Mouse (Mus musculus) ES-Bruce4 (cell line): Measurements from ENCODE around the gene 9130230L23Rik. TPM values are rescaled to one million over a fixed set of nuclear protein-coding genes. Genes with fewer than 3 reads are reported as not detected.

ENCODE experiments used
- H3K27ac ChIP-seq: 2 replicates; pipeline ENCODE4 v1.5.1; 2012; ENCODE audit warnings: low read length, inconsistent platforms; ENCODE audit not compliant: insufficient read depth
- H3K27me3 ChIP-seq: 2 replicates; pipeline ENCODE4 v1.6.1; 2012; ENCODE audit warnings: mild to moderate bottlenecking, low read length, inconsistent platforms; ENCODE audit not compliant: control insufficient read depth, poor library complexity, insufficient read depth, severe bottlenecking
- H3K36me3 ChIP-seq: 2 replicates; pipeline ENCODE4 v1.6.1; 2012; ENCODE audit warnings: inconsistent platforms, mild to moderate bottlenecking, low read length, moderate library complexity; ENCODE audit not compliant: control insufficient read depth, poor library complexity, insufficient read depth, severe bottlenecking
- H3K4me1 ChIP-seq: one replicate; pipeline ENCODE4 v1.8.1; 2011; ENCODE audit warnings: low read length; ENCODE audit not compliant: control insufficient read depth, insufficient read depth
- H3K4me3 ChIP-seq: 2 replicates; pipeline ENCODE4 v1.5.1; 2011; ENCODE audit warnings: low read depth, mild to moderate bottlenecking, low read length
- H3K9ac ChIP-seq: 2 replicates; pipeline ENCODE4 v1.6.1; 2012; ENCODE audit warnings: low read depth, mild to moderate bottlenecking, inconsistent platforms; ENCODE audit not compliant: poor library complexity, severe bottlenecking
- H3K9me3 ChIP-seq: replicated peaks from 2 replicates; pipeline ENCODE4 v1.6.1; 2012; ENCODE audit warnings: mild to moderate bottlenecking, low read length, inconsistent platforms; ENCODE audit not compliant: control insufficient read depth, poor library complexity, insufficient read depth, severe bottlenecking
- CTCF ChIP-seq: IDR thresholded peaks from one replicate; pipeline ENCODE4 v1.8.1; 2011; ENCODE audit warnings: low read depth, low read length
- EP300 ChIP-seq: IDR thresholded peaks from 2 replicates; pipeline ENCODE4 v1.6.1; 2011; ENCODE audit warnings: low read depth, low read length; ENCODE audit not compliant: insufficient read depth
- POLR2A ChIP-seq: IDR thresholded peaks from one replicate; pipeline ENCODE4 v1.8.1; 2011; ENCODE audit warnings: low read length; ENCODE audit not compliant: insufficient read depth
- polyA plus RNA-seq: library from polyadenylated mRNA; stranded (reverse); fragments of >200 nt; gene quantifications from 2 replicates; pipeline ENCODE4 v1.2.4, GENCODE M21; 2011; ENCODE audit warnings: low read depth; ENCODE audit not compliant: missing spikeins, insufficient read depth, insufficient read length

The 9130230L23Rik gene
- 0.67 and 2.3 TPM in 2 replicates for polyA plus RNA-seq

- Histone ChIP-seq H3K36me3 (no peaks in the 10 kb centered on the region), H3K9ac (0 out of 2 replicates have a peak within 1 kb of the TSS, but pooled peaks have one; percentile 37), H3K27ac (peak within 1 kb of the TSS; percentile 90), H3K27me3 (no peaks in the 10 kb centered on the region), H3K4me1 (peaks cover 2% of the 10 kb centered on the region), H3K9me3 (no peaks in the 10 kb centered on the region), H3K4me3 (peak within 1 kb of the TSS; percentile 21)
- TF ChIP-seq POLR2A (no peak), EP300 (0 out of 2 replicates have a peak, but pooled peaks have one; percentile 50), CTCF (no peak)
Measured at GRCm38 (mm10) chr5:66004134-66004925, at the start of gene 9130230L23Rik. 9130230L23Rik (minus strand) TSS chr5:66004285.

- H3K4me1 ChIP-seq, result no peaks in the 10 kb centered on the region
- H3K4me3 ChIP-seq, result no peak overlapping the region
- no peak overlapping the region for H3K9ac ChIP-seq
- no peak overlapping the region for H3K27ac ChIP-seq
- H3K36me3 ChIP-seq, result 0 out of 2 replicates have a peak, but pooled peaks cover 1% of the 10 kb centered on the region
- no peaks in the 10 kb centered on the region for H3K27me3 ChIP-seq
- H3K9me3 ChIP-seq, result no peaks in the 10 kb centered on the region
- TF ChIP-seq POLR2A (no peak), EP300 (no peak), CTCF (no peak)
Measured at GRCm38 (mm10) chr5:66052777-66053548, 48.9 kb upstream of the 9130230L23Rik start.

GRCm38 (mm10) chr5:66050841-66051240 is 46.8 kb upstream of the 9130230L23Rik start:
- H3K27ac ChIP-seq, result no peak overlapping the region
- H3K36me3 ChIP-seq, result 0 out of 2 replicates have a peak, but pooled peaks cover 4% of the 10 kb centered on the region
- no peaks in the 10 kb centered on the region for H3K9me3 ChIP-seq
- H3K9ac ChIP-seq, result no peak overlapping the region
- H3K4me3 ChIP-seq, result no peak overlapping the region
- no peak for TF ChIP-seq EP300
- no peaks in the 10 kb centered on the region for H3K4me1 ChIP-seq
- no peaks in the 10 kb centered on the region for H3K27me3 ChIP-seq

- Histone ChIP-seq H3K27ac (no peak overlapping the region), H3K4me3 (no peak overlapping the region), H3K4me1 (peaks cover 4% of the 10 kb centered on the region), H3K9ac (no peak overlapping the region), H3K27me3 (no peaks in the 10 kb centered on the region), H3K9me3 (no peaks in the 10 kb centered on the region), H3K36me3 (0 out of 2 replicates have a peak, but pooled peaks cover 5% of the 10 kb centered on the region)
- TF ChIP-seq EP300, result no peak
- no peak for TF ChIP-seq POLR2A
- no peak for TF ChIP-seq CTCF
Measured at GRCm38 (mm10) chr5:66046356-66046755, 42.3 kb upstream of the 9130230L23Rik start.

GRCm38 (mm10) chr5:66043897-66044296 is 39.8 kb upstream of the 9130230L23Rik start:
- Histone ChIP-seq H3K4me3 (no peak overlapping the region), H3K36me3 (0 out of 2 replicates have a peak, but pooled peaks cover 5% of the 10 kb centered on the region), H3K9ac (no peak overlapping the region), H3K9me3 (no peaks in the 10 kb centered on the region), H3K27me3 (no peaks in the 10 kb centered on the region), H3K4me1 (peaks cover 4% of the 10 kb centered on the region), H3K27ac (peak overlapping the region; percentile 19; the same call in 1 of the 2 replicates)
- TF ChIP-seq EP300, result no peak
